Mouse (Mus musculus): ENCODE measurements around the gene Zfand4.

DNA sequence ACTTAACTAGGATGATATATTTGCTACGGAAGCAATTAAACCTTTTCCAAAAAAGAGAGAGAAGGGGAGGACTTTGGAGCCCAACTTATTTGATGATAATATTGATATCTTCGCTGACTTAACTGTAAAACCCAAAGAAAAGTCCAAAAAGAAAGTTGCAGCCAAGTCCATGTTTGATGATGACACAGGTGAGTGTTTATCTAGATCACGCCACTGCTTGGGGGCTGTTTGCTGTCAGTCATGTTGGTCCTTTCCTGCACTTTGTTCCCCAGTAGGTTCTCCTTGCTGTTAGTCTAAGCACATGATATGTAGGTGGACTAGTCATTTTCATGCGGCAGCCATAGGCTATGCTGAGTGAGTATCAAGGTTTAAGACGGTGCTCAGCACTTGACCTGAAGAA is 3.5 kb upstream of the Zfand4 start:
- TF ChIP-seq POLR2A (IDR thresholded peaks at IDR 0.05; ENCODE audit: borderline replicate concordance, extremely low read depth, low read depth, low read length) (no peak), CTCF (IDR thresholded peaks at IDR 0.05; ENCODE audit: insufficient read depth, low read length) (no peak)

Measured in lung, adult 2 months (tissue).